Mouse (Mus musculus): ENCODE results near the gene Duoxa2. TPM values are rescaled to one million over a fixed set of nuclear protein-coding genes. Genes with fewer than 3 reads are reported as not detected.
A peak's percentile ranks its signal among the peaks of the same experiment; 100 is the strongest.
"Not testable (repeated sequence)": the region's sequence is repeated elsewhere in the genome, so short reads cannot be mapped to it uniquely, and the experiment has no call there.

Duoxa2 gene
- polyA plus RNA-seq, 1 experiment from 2014 or later: 0.12 TPM

- Histone ChIP-seq H3K4me3 (no peak overlapping the region), H3K9me3 (no peaks in the 10 kb centered on the region), H3K27me3 (no peaks in the 10 kb centered on the region), H3K9ac (no peak overlapping the region), H3K4me1 (replicated peaks) (peaks cover 26% of the 10 kb centered on the region), H3K27ac (replicated peaks) (no peak overlapping the region), H3K36me3 (no peaks in the 10 kb centered on the region), H3K4me2 (no peak overlapping the region)
- no peak for ATAC-seq (ENCODE audit: low FRiP score, low read depth)
- WGBS: 78% methylated on average over 6 of the region's 6 CpGs
Observed at GRCm38 (mm10) chr2:122345106-122345893, 46.6 kb downstream of the Duoxa2 start.

GRCm38 (mm10) chr2:122346164-122346563 lies 47.5 kb downstream of the Duoxa2 start:
- H3K9ac ChIP-seq; ATAC-seq (ENCODE audit: low FRiP score, low read depth); H3K4me3 ChIP-seq; H3K27ac ChIP-seq (replicated peaks); H3K36me3 ChIP-seq; H3K27me3 ChIP-seq; H3K9me3 ChIP-seq; H3K4me2 ChIP-seq: not testable (repeated sequence)
- WGBS: 90% methylated on average over 6 of the region's 6 CpGs
- peaks cover 33% of the 10 kb centered on the region for H3K4me1 ChIP-seq (replicated peaks)

- no peak overlapping the region for H3K4me2 ChIP-seq
- ATAC-seq (ENCODE audit: low FRiP score, low read depth): no peak
- H3K9ac ChIP-seq: no peak overlapping the region
- 94% methylated on average over 3 of the region's 3 CpGs for WGBS
- H3K27ac ChIP-seq (replicated peaks): no peak overlapping the region
- H3K27me3 ChIP-seq: no peaks in the 10 kb centered on the region
- no peaks in the 10 kb centered on the region for H3K36me3 ChIP-seq
- H3K4me1 ChIP-seq (replicated peaks): peaks cover 44% of the 10 kb centered on the region
- no peak overlapping the region for H3K4me3 ChIP-seq
- H3K9me3 ChIP-seq: no peaks in the 10 kb centered on the region
Observed at GRCm38 (mm10) chr2:122347257-122347656, 48.6 kb downstream of the Duoxa2 start.

GRCm38 (mm10) chr2:122348531-122349131 lies 49.9 kb downstream of the Duoxa2 start:
- peak; percentile 79 for ATAC-seq (ENCODE audit: low FRiP score, low read depth)
- Histone ChIP-seq H3K4me2 (peak overlapping the region; percentile 74), H3K9me3 (no peaks in the 10 kb centered on the region), H3K27me3 (no peaks in the 10 kb centered on the region), H3K4me1 (replicated peaks) (peaks cover 58% of the 10 kb centered on the region), H3K27ac (replicated peaks) (peak overlapping the region; percentile 99), H3K36me3 (no peaks in the 10 kb centered on the region), H3K4me3 (peak overlapping the region; percentile 50), H3K9ac (peak overlapping the region; percentile 79)
- WGBS: 0% methylated on average over 47 of the region's 63 CpGs

- H3K9me3 ChIP-seq: no peaks in the 10 kb centered on the region
- H3K4me1 ChIP-seq (replicated peaks): peaks cover 64% of the 10 kb centered on the region
- 5% methylated on average over 14 of the region's 14 CpGs for WGBS
- peak overlapping the region; percentile 50 for H3K4me3 ChIP-seq
- no peaks in the 10 kb centered on the region for H3K27me3 ChIP-seq
- no peaks in the 10 kb centered on the region for H3K36me3 ChIP-seq
- peak overlapping the region; percentile 79 for H3K9ac ChIP-seq
- H3K27ac ChIP-seq (replicated peaks): peak overlapping the region; percentile 99
- H3K4me2 ChIP-seq: peak overlapping the region; percentile 74
- peak; percentile 50 for ATAC-seq (ENCODE audit: low FRiP score, low read depth)
Observed at GRCm38 (mm10) chr2:122349136-122349785, 50.6 kb downstream of the Duoxa2 start.

- Histone ChIP-seq H3K4me1 (replicated peaks) (peaks cover 71% of the 10 kb centered on the region), H3K27ac (replicated peaks) (peak overlapping the region; percentile 83), H3K4me3 (no peak overlapping the region), H3K9ac (no peak overlapping the region), H3K9me3 (no peaks in the 10 kb centered on the region), H3K36me3 (no peaks in the 10 kb centered on the region), H3K4me2 (no peak overlapping the region), H3K27me3 (no peaks in the 10 kb centered on the region)
- WGBS: 45% methylated on average over 5 of the region's 5 CpGs
- no peak for ATAC-seq (ENCODE audit: low FRiP score, low read depth)
Observed at GRCm38 (mm10) chr2:122351156-122351930, 52.6 kb downstream of the Duoxa2 start.

- no peak overlapping the region for H3K4me3 ChIP-seq
- peaks cover 71% of the 10 kb centered on the region for H3K4me1 ChIP-seq (replicated peaks)
- peak; percentile 28; the same call in 1 of the 2 replicates for ATAC-seq (ENCODE audit: low FRiP score, low read depth)
- no peak overlapping the region for H3K4me2 ChIP-seq
- 13% methylated on average over 4 of the region's 4 CpGs for WGBS
- H3K36me3 ChIP-seq: peaks cover 3% of the 10 kb centered on the region; the same call in 1 of the 2 replicates
- H3K27me3 ChIP-seq: no peaks in the 10 kb centered on the region
- no peaks in the 10 kb centered on the region for H3K9me3 ChIP-seq
- H3K27ac ChIP-seq (replicated peaks): peak overlapping the region; percentile 83
- no peak overlapping the region for H3K9ac ChIP-seq
Observed at GRCm38 (mm10) chr2:122351931-122352329, 53.2 kb downstream of the Duoxa2 start.

Other genes starting within 250 kb of the Duoxa2 start
- 6.8 and 8.2 TPM in 2 replicates for gene Spg11, start 180.5 kb upstream of the Duoxa2 start, polyA plus RNA-seq (2015; fragmentation: Nextera tagmentation; extraction: Ambion mirVana)
- 108 and 143 TPM in 2 replicates for gene B2m, start 151.2 kb upstream of the Duoxa2 start, polyA plus RNA-seq (2015; fragmentation: Nextera tagmentation; extraction: Ambion mirVana)
- not detected in 2 replicates for gene Trim69, start 138.2 kb upstream of the Duoxa2 start, polyA plus RNA-seq (2015; fragmentation: Nextera tagmentation; extraction: Ambion mirVana)
- gene Patl2, start 112.7 kb upstream of the Duoxa2 start, polyA plus RNA-seq (2015; fragmentation: Nextera tagmentation; extraction: Ambion mirVana): 0.07 TPM in 1 of 2 replicates, not detected in the other
- 0.09 TPM in 1 of 2 replicates, not detected in the other for gene Terb2, start 112.6 kb upstream of the Duoxa2 start, polyA plus RNA-seq (2015; fragmentation: Nextera tagmentation; extraction: Ambion mirVana)
- 22.7 and 23.7 TPM in 2 replicates for gene Sord, start 64.2 kb upstream of the Duoxa2 start, polyA plus RNA-seq (2015; fragmentation: Nextera tagmentation; extraction: Ambion mirVana)
- not detected in 2 replicates for gene Duox2, start 451 bp upstream of the Duoxa2 start, polyA plus RNA-seq (2015; fragmentation: Nextera tagmentation; extraction: Ambion mirVana)
- 0.23 and 0.52 TPM in 2 replicates for gene Duoxa1, start 14.8 kb downstream of the Duoxa2 start, polyA plus RNA-seq (2015; fragmentation: Nextera tagmentation; extraction: Ambion mirVana)
- 0.14 and 0.16 TPM in 2 replicates for gene Duox1, start 16.8 kb downstream of the Duoxa2 start, polyA plus RNA-seq (2015; fragmentation: Nextera tagmentation; extraction: Ambion mirVana)
- 11.1 and 12.6 TPM in 2 replicates for gene Shf, start 70.3 kb downstream of the Duoxa2 start, polyA plus RNA-seq (2015; fragmentation: Nextera tagmentation; extraction: Ambion mirVana)
- gene Slc28a2, start 127.6 kb downstream of the Duoxa2 start, polyA plus RNA-seq (2015; fragmentation: Nextera tagmentation; extraction: Ambion mirVana): 0.14 TPM in 1 of 2 replicates, not detected in the other
- gene Gm14085, start 186.0 kb downstream of the Duoxa2 start, polyA plus RNA-seq (2015; fragmentation: Nextera tagmentation; extraction: Ambion mirVana): 0.09 TPM in 1 of 2 replicates, not detected in the other